Mouse (Mus musculus) ES-E14 (cell line): ENCODE measurements around the gene Mettl26. TPM values are rescaled to one million over a fixed set of nuclear protein-coding genes. Genes with fewer than 3 reads are reported as not detected.

ENCODE experiments used
- DNase-seq: peaks from one replicate; pipeline ENCODE4 v3.0.0-alpha.2; 2013; ENCODE audit warnings: low read depth, low spot score
- H3K27ac ChIP-seq: 2 replicates; pipeline ENCODE4 v1.5.1; 2012; ENCODE audit warnings: low read depth, mild to moderate bottlenecking, low read length, moderate library complexity, mixed read lengths; ENCODE audit not compliant: poor library complexity, insufficient read depth, severe bottlenecking
- H3K36me3 ChIP-seq: 2 replicates; pipeline ENCODE4 v1.6.1; 2012; ENCODE audit warnings: mild to moderate bottlenecking, low read length, moderate library complexity, mixed read lengths; ENCODE audit not compliant: control insufficient read depth, poor library complexity, insufficient read depth, severe bottlenecking
- H3K4me1 ChIP-seq, 2 experiments: fragments of 150-350 bp in 1 of 2; sonication (generic) in 1 of 2; 2 replicates each; pipeline ENCODE4 v1.6.1; 2012; ENCODE audit warnings: low read length in 2 of 2, mild to moderate bottlenecking in 1 of 2, mixed read lengths in 1 of 2; ENCODE audit not compliant: control insufficient read depth in 2 of 2, insufficient read depth in 2 of 2, poor library complexity in 1 of 2
- H3K4me3 ChIP-seq, 2 experiments: fragments of 150-350 bp in 1 of 2; sonication (generic) in 1 of 2; 2 replicates each; pipeline ENCODE4 v1.5.1; 2012; ENCODE audit warnings: low read length in 2 of 2, low read depth in 1 of 2, mild to moderate bottlenecking in 1 of 2, mixed read lengths in 1 of 2; ENCODE audit not compliant: insufficient read depth in 1 of 2, poor library complexity in 1 of 2, severe bottlenecking in 1 of 2
- H3K9ac ChIP-seq: 2 replicates; pipeline ENCODE4 v1.6.1; 2012; ENCODE audit warnings: low read depth, mild to moderate bottlenecking, low read length, mixed read lengths; ENCODE audit not compliant: poor library complexity, insufficient read depth, severe bottlenecking
- H3K9me3 ChIP-seq: fragments of 150-350 bp; sonication (generic); 2 replicates; pipeline ENCODE4 v1.6.1; 2012; ENCODE audit warnings: low read depth, mild to moderate bottlenecking, low read length; ENCODE audit not compliant: control insufficient read depth, insufficient read depth
- CHD2 ChIP-seq: IDR thresholded peaks from 2 replicates; pipeline ENCODE4 v1.6.1; 2014; ENCODE audit warnings: mild to moderate bottlenecking, low read depth, low read length, inconsistent platforms
- HCFC1 ChIP-seq: IDR thresholded peaks from 2 replicates; pipeline ENCODE4 v1.6.1; 2012; ENCODE audit warnings: low read length, inconsistent platforms, borderline replicate concordance; ENCODE audit not compliant: insufficient read depth
- MAFK ChIP-seq: IDR thresholded peaks from 2 replicates; pipeline ENCODE4 v1.6.1; 2014; ENCODE audit warnings: mild to moderate bottlenecking, low read depth, low read length, inconsistent platforms; ENCODE audit not compliant: insufficient read depth
- ZC3H11A ChIP-seq: IDR thresholded peaks from 2 replicates; pipeline ENCODE4 v1.6.1; 2012; ENCODE audit warnings: low read depth, mild to moderate bottlenecking, inconsistent platforms, low read length, borderline replicate concordance
- ZNF384 ChIP-seq: IDR thresholded peaks from 2 replicates; pipeline ENCODE4 v1.6.1; 2012; ENCODE audit warnings: low read depth, low read length, inconsistent platforms
- in situ Hi-C, 2 experiments: fragments of 600-800 bp; cut with MboI; formaldehyde crosslinking; loops; one replicate each; pipeline ENCODE4 v1.15.1; 2025; ENCODE audit warnings: low sequenced_read_pairs in 2 of 2, inconsistent platforms in 1 of 2; ENCODE audit not compliant: unreplicated experiment in 2 of 2
- total RNA-seq: library from RNA; depleted of rRNA; stranded (reverse); fragments of 300-350 nt; gene quantifications from 2 replicates; pipeline ENCODE4 v1.2.3, GENCODE M21; 2012

Mettl26 gene
- total RNA-seq, 1 experiment, result 26.6 TPM

DNA sequence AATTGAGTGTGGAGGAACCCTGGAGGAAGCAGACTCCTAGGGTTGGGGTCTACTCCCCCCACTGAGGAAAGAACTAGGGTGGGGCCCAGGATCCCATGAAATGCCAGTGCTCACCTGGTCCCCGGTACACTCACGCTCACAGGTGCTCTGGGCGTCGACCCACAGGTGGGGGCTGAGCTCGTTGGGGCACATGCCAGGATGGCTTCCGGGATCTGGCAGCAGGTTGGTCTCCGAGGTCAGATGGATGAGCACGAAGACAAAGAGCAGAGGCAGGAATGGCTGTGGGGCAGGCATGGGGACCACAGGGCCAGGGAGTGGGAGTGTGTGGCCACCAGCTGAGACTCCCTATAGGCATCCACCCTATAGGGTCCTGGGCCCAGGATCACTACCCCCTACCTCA lies 4.9 kb downstream of the Mettl26 start:
- no peak overlapping the region for H3K9ac ChIP-seq
- TF ChIP-seq HCFC1 (no peak), CHD2 (no peak), ZNF384 (no peak), MAFK (no peak), ZC3H11A (no peak)
- no peak overlapping the region for H3K27ac ChIP-seq
- in situ Hi-C loops, result no loop called here
- DNase-seq, result no peak
- no peak overlapping the region for H3K4me3 ChIP-seq
- peaks cover 33% of the 10 kb centered on the region for H3K36me3 ChIP-seq
- H3K9me3 ChIP-seq, result no peaks in the 10 kb centered on the region
- H3K4me1 ChIP-seq, result peaks cover 5 to 38% of the 10 kb centered on the region in 2 experiments; a peak in 3 of 4 replicates

DNA sequence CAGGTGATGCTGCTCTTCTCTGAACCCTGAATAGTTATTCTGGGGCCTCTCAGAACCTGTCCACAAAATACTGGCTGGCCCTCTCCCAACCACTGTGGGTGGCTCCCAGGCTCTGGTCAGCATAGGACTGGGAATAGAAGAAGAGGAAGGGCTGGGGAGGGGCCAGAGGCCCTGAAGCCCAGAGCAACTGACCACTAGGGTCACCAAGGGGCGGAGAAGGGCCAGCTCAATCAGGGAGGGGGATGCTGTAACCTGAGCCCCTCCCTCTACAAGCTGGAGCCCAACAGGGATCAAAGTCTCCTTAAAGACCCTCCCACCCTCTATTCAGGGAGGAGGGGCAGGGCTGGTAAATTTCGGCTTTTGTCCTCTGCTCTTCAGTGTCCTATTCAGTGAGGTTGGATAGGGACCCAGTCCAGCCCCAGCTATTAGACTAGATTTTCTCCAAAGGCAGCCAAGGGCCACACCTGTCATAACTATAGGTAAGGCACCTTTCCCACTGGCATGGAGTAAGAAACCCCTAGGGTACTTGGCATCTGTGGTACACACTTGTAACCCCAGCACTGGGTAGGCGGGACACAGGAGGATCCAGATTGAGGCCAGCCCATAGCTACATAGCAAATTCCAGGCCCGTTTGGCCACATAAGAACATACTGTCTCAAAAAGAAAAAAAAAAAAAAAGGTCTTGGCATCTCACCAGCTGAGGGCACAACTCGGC lies 5.5 kb downstream of the Mettl26 start, which contains the start of gene Wfikkn1:
Gene Wfikkn1, minus strand, starts transcription at position 663 of the 715 bp plus-strand sequence.
- Histone ChIP-seq H3K4me3 (no peak within 1 kb of the TSS), H3K9ac (no peak within 1 kb of the TSS), H3K27ac (peak within 1 kb of the TSS; percentile 38; the same call in 1 of the 2 replicates), H3K9me3 (no peaks in the 10 kb centered on the region), H3K36me3 (peaks cover 34% of the 10 kb centered on the region), H3K4me1 (peaks cover 5 to 42% of the 10 kb centered on the region in 2 experiments; a peak in 3 of 4 replicates)
- TF ChIP-seq HCFC1 (no peak), ZC3H11A (no peak), CHD2 (no peak), ZNF384 (no peak), MAFK (no peak)
- in situ Hi-C loops, result no loop called here
- no peak for DNase-seq

- 0 out of 2 replicates have a peak overlapping the region, but pooled peaks have one; percentile 38 for H3K27ac ChIP-seq
- H3K9ac ChIP-seq, result no peak overlapping the region
- TF ChIP-seq ZC3H11A (no peak), ZNF384 (no peak), CHD2 (no peak), HCFC1 (no peak), MAFK (no peak)
- H3K9me3 ChIP-seq, result no peaks in the 10 kb centered on the region
- peak; percentile 71 for DNase-seq
- in situ Hi-C loops, result no loop called here
- H3K4me3 ChIP-seq, result no peak overlapping the region
- H3K4me1 ChIP-seq, result peaks cover 8 to 45% of the 10 kb centered on the region in 2 experiments; a peak in 3 of 4 replicates
- H3K36me3 ChIP-seq, result peaks cover 34% of the 10 kb centered on the region
Observed at GRCm38 (mm10) chr17:25880913-25881641, 6.2 kb downstream of the Mettl26 start.

DNA sequence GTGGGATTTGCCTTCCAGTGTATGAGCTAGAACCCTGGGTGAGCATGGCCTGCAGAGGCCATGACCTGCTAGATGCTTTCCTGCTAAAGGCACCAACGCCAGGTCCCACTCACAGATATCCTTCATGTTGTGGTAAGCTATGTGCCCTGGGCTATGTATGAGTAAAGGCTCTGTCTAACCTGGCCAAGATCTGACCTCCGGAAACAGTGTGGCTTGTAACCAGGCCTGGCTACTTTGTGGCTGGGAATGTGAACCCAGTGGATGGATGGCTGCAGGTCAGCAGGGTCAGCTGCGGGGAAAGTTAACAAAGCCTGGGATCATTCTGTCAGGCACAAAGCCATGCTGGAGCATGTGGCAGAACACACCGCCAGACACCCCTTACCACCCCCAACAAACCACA lies 6.8 kb downstream of the Mettl26 start:
- in situ Hi-C loops, result no loop called here
- Histone ChIP-seq H3K9me3 (no peaks in the 10 kb centered on the region), H3K27ac (peak overlapping the region; percentile 38; the same call in 1 of the 2 replicates), H3K9ac (no peak overlapping the region), H3K36me3 (peaks cover 34% of the 10 kb centered on the region), H3K4me1 (peaks cover 8 to 45% of the 10 kb centered on the region in 2 experiments; a peak in 3 of 4 replicates), H3K4me3 (no peak overlapping the region)
- no peak for DNase-seq
- TF ChIP-seq HCFC1 (no peak), ZNF384 (no peak), ZC3H11A (no peak), MAFK (no peak), CHD2 (no peak)
